Mouse (Mus musculus) MN1 (cell line): ENCODE results near the gene Vmn2r81.
"Not testable (repeated sequence)": the region's sequence is repeated elsewhere in the genome, so short reads cannot be mapped to it uniquely, and the experiment has no call there.

Experiments
- DNase-seq: peaks from one replicate; pipeline ENCODE4 v3.0.0-alpha.2; 2016; ENCODE audit warnings: low spot score

The Vmn2r81 gene

DNA sequence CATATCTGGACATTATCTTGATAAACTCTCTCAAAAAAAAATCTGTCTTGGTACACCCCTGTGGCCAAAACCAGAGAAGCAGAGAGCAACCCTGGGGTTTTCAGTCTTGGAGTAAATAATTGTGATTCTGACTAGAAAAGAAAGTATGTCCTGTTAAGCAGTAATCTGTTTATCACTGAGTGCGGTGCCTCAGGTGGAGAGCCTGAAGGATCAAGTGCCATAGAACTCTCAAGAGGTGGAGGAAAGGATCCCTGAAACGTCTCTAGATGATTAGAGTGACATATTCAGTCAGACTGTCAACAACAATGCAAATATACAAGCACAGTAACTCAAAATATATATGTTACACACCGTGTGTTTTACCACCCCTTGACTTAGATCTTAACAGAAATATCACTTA lies at the start of gene Vmn2r81:
Vmn2r81 (plus strand) TSS at position 301 of the 400 bp plus-strand sequence.
- not testable (repeated sequence) for DNase-seq

DNA sequence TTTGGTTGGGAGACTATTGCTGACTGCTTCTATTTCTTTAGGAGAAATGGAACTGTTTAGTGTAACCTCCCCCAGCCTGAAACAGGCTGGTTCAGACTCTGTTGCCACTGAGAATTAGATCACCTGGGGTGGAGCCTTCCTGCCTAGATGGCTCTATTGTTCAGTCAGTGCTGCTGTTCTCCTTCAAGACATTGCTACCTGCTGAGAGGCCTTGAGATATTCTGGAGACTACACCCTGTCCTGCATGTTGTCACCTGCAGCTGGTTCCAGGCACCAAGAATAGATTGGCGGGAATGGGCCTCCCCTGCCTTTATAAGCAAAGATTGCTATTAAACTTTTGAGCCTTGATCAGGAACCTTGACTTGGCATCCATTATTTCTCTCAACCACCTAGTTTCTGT lies 47.5 kb upstream of the Vmn2r81 start:
- DNase-seq: not testable (repeated sequence)

DNA sequence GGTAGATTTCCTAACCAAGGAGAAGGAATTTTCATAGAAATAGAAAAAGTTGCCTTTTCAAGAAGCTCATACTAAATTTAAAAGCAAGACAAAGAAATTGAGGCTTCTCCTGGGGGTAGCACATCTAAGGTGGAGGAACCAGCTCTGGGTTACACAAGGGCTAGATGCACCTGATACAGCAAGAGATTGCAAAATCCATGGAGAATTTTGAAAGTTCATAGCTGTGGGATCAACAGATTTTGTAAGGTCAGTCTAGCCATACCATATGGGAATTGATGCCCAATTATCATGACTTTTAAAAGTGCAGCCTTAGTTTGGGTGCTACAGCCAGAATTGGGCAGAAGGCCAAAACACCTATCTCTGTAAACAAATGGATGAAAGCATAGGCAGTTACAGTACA lies 27.1 kb upstream of the Vmn2r81 start:
- DNase-seq: no peak

DNA sequence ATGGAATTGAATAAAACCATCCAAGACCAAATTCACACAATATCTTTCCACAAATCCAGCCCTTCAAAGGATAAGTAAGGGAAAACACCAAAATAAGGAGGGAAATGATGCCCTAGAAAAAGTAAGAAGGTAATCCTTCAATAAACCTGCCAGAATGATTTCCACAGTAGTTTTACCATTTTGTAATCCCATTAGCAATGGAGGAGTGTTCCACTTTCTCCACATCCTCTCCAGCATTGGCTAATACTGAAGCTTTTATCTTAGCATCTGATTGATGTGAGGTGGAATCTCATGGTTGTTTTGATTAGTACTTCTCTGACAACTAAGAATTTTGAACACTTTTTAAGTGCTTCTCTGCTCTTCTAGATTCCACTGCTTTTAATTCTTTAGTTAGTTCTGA lies 25.9 kb upstream of the Vmn2r81 start:
- DNase-seq: no peak

DNA sequence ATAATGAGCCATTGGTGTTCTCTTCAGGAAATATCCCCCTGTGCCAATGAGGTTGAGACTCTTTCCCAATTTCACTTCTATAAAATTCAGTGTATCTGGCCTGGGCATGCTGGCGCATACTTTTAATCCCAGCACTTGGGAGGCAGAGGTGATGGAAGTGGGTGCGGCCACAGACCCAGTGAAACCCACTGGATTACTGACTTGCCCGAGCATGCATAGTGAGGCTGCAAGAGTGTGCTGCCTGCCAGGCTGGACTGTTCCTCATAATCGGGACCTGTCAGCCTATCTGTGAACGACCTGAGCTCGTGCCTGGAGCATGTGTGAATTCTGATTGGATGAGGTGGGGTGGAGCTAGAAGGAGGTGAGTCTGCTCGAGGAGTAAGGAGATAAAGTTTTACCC lies 25.3 kb upstream of the Vmn2r81 start:
- no peak for DNase-seq

DNA sequence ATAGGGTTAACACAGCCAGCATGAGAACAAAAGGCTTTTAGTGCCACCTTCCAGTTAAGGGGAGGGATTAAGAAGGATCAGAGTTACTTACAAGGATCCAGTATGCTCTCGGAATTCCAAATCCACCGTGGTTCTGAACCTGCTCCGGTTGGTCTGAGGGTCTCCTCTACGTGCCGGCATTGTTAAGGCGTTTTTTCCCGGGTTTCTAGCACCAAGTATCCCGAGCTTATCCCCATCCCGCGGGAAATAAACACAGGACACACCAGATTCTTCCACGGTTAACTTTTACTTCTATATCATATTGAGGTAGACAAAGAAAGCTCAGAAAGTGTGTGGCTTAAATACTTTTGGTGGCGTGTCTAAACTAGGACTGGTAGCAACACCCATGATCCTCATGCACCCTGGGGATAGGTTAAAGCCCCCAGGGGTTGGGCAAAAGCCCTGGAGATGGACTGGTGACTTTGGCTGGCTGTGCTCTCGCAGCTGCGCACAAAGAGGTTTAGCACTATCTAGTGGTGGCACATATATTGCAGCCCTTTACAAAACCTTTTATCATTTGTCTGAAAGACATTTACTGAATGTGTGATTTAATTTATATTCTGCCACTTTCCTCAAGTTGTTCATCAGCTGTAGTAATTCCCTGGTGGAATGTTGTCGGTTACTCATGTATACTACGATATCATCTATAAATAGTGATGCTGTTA lies 74.7 kb downstream of the Vmn2r81 start:
- DNase-seq: not testable (repeated sequence)

DNA sequence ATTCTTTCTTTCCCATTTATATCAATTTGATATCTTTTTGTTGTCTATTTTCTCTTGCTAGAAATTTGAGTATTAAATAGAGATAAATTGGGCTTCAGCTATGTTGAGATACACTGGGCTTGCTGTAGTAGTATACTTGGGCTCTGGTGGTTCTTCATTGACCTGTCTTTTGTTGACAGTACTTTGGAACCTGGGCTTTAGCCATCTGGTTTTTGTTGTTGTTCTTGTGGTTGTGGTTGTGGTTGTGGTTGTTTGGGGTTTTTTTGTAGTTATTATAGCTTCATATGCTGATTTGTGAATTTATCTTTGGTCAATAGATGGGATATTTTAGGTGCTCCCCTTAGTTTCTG lies 75.2 kb downstream of the Vmn2r81 start:
- DNase-seq: no peak
